Mouse (Mus musculus) heart, postnatal 36 days (tissue): ENCODE data around the gene Ablim1. TPM values are rescaled to one million over a fixed set of nuclear protein-coding genes. Genes with fewer than 3 reads are reported as not detected.

Source experiments
- DNase-seq, 2 experiments: peaks; one replicate each; pipeline ENCODE4 v3.0.0; 2021 to 2022
- intact Hi-C: fragments of 180-260 bp; cut with DNase I; formaldehyde crosslinking; loops from one replicate; pipeline ENCODE4 v1.15.1; 2025
- total RNA-seq, 2 experiments: library from RNA; stranded (reverse); gene quantifications; 2 replicates each; pipeline ENCODE4 v1.2.3; 2021

The Ablim1 gene
- total RNA-seq, 2 experiments from 2014 or later, result 423 to 468 TPM

- intact Hi-C loops, result loop anchor here (1.0 to 2.0 kb wide), 3 partner anchors 32 to 262 kb away; no protein-coding TSS in a partner anchor
- peak; percentile 73 to 74 for DNase-seq
Observed at GRCm38 (mm10) chr19:57066313-57066712, 248.4 kb downstream of the Ablim1 start.

GRCm38 (mm10) chr19:57062746-57063145, 252.0 kb downstream of the Ablim1 start:
- intact Hi-C loops, result no loop called here

GRCm38 (mm10) chr19:57059018-57059580, 255.6 kb downstream of the Ablim1 start:
- intact Hi-C loops, result no loop called here
- no peak for DNase-seq

More at GRCm38 (mm10) chr19:57062746-57063145, 252.0 kb downstream of the Ablim1 start:
- DNase-seq, result no peak

- intact Hi-C loops, result no loop called here
- no peak for DNase-seq
Observed at GRCm38 (mm10) chr19:57057568-57057967, 257.2 kb downstream of the Ablim1 start.

- intact Hi-C loops, result no loop called here
- DNase-seq, result no peak
Observed at GRCm38 (mm10) chr19:57055215-57056120, 259.3 kb downstream of the Ablim1 start.

GRCm38 (mm10) chr19:57052959-57053358, 261.8 kb downstream of the Ablim1 start:
- intact Hi-C loops, result no loop called here
- no peak for DNase-seq

GRCm38 (mm10) chr19:57052016-57052415, 262.7 kb downstream of the Ablim1 start:
- intact Hi-C loops, result no loop called here
- no peak for DNase-seq

GRCm38 (mm10) chr19:57049592-57050090, 265.1 kb downstream of the Ablim1 start:
- intact Hi-C loops, result no loop called here
- DNase-seq, result no peak

GRCm38 (mm10) chr19:57047671-57048320, 266.9 kb downstream of the Ablim1 start:
- intact Hi-C loops, result no loop called here
- DNase-seq, result no peak

- no peak for DNase-seq
- intact Hi-C loops, result loop anchor here (10.0 kb wide), 1 partner anchor 614 kb away; no protein-coding TSS in a partner anchor
Observed at GRCm38 (mm10) chr19:57039258-57039657, 275.5 kb downstream of the Ablim1 start.

GRCm38 (mm10) chr19:57036860-57037259, 277.9 kb downstream of the Ablim1 start:
- DNase-seq, result no peak
- intact Hi-C loops, result loop anchor here (10.0 kb wide), 1 partner anchor 612 kb away; no protein-coding TSS in a partner anchor

GRCm38 (mm10) chr19:57031582-57031981, 283.1 kb downstream of the Ablim1 start:
- intact Hi-C loops, result loop anchor here (1.0 to 10.0 kb wide), 2 partner anchors 112 to 607 kb away; no protein-coding TSS in a partner anchor
- peak; percentile 59 to 62 for DNase-seq

GRCm38 (mm10) chr19:57029461-57029860, 285.3 kb downstream of the Ablim1 start:
- intact Hi-C loops, result loop anchor here (2.0 kb wide), 1 partner anchor 21 kb away; the partner anchor contains the start of gene Afap1l2

GRCm38 (mm10) chr19:57028327-57029179, 286.2 kb downstream of the Ablim1 start:
- intact Hi-C loops, result loop anchor here (2.0 kb wide), 1 partner anchor 20 kb away; the partner anchor contains the start of gene Afap1l2
- DNase-seq, result peak; percentile 46 to 55

More at GRCm38 (mm10) chr19:57029461-57029860, 285.3 kb downstream of the Ablim1 start:
- DNase-seq, result no peak

- no peak for DNase-seq
- intact Hi-C loops, result no loop called here
Observed at GRCm38 (mm10) chr19:57026501-57026900, 288.2 kb downstream of the Ablim1 start.

- DNase-seq, result no peak
- intact Hi-C loops, result no loop called here
Observed at GRCm38 (mm10) chr19:57017785-57018179, 296.9 kb downstream of the Ablim1 start.

- no peak for DNase-seq
- intact Hi-C loops, result no loop called here
Observed at GRCm38 (mm10) chr19:57016995-57017784, 297.5 kb downstream of the Ablim1 start.

- intact Hi-C loops, result no loop called here
- DNase-seq, result no peak
Observed at GRCm38 (mm10) chr19:57014808-57015207, 299.9 kb downstream of the Ablim1 start.

- intact Hi-C loops, result no loop called here
- no peak for DNase-seq
Observed at GRCm38 (mm10) chr19:57013271-57013677, 301.4 kb downstream of the Ablim1 start.
